Mouse (Mus musculus): ENCODE data around the gene Epha1. TPM values are rescaled to one million over a fixed set of nuclear protein-coding genes. Genes with fewer than 3 reads are reported as not detected.

Gene Epha1
- total and polyA plus RNA-seq, 3 experiments: 0.04 TPM; not detected in 2

GRCm38 (mm10) chr6:42324067-42324481 is 49.0 kb downstream of the Epha1 start:
- Histone ChIP-seq H3K9ac (ENCODE audit: control insufficient read depth, low read depth, low read length, poor library complexity, severe bottlenecking) (no peak overlapping the region), H3K4me3 (ENCODE audit: control insufficient read depth in 1 of 2, insufficient read depth in 1 of 2, low read depth in 2 of 2, low read length in 2 of 2) (no peak overlapping the region), H3K4me1 (ENCODE audit: control insufficient read depth in 1 of 2, insufficient read depth in 2 of 2, low read length in 2 of 2) (peaks cover 2 to 22% of the 10 kb centered on the region in 2 experiments), H3K27me3 (ENCODE audit: control insufficient read depth in 1 of 2, insufficient read depth in 2 of 2, low read length in 2 of 2) (peaks cover 0 to 1% of the 10 kb centered on the region in 2 experiments; a peak in 1 of 4 replicates), H3K79me2 (ENCODE audit: control insufficient read depth, insufficient read depth, low read length, poor library complexity) (no peaks in the 10 kb centered on the region), H3K9me3 (replicated peaks; ENCODE audit: insufficient read depth, low read length) (no peaks in the 10 kb centered on the region), H3K36me3 (ENCODE audit: control insufficient read depth in 1 of 2, insufficient read depth in 2 of 2, low read length in 2 of 2) (peaks cover 0 to 28% of the 10 kb centered on the region in 2 experiments; a peak in 2 of 4 replicates), H3K27ac (ENCODE audit: control insufficient read depth, low read depth, low read length) (no peak overlapping the region)
- TF ChIP-seq RCOR1 (IDR thresholded peaks at IDR 0.05; ENCODE audit: low read depth, low read length) (no peak), GABPA (IDR thresholded peaks at IDR 0.05; ENCODE audit: low read depth, low read length) (no peak), MXI1 (IDR thresholded peaks at IDR 0.05; ENCODE audit: low read depth, low read length) (no peak), CTCF (IDR thresholded peaks at IDR 0.05 in 2 of 3, conservative IDR thresholded peaks at IDR 0.05 in 1 of 3; ENCODE audit: control insufficient read depth in 1 of 3, insufficient read depth in 1 of 3, low read depth in 2 of 3, low read length in 3 of 3, poor library complexity in 1 of 3, severe bottlenecking in 1 of 3) (no peak), SIN3A (IDR thresholded peaks at IDR 0.05; ENCODE audit: low read length) (no peak), NELFE (IDR thresholded peaks at IDR 0.05; ENCODE audit: low read depth, low read length) (no peak), POLR2A (IDR thresholded peaks at IDR 0.05; ENCODE audit: control insufficient read depth in 1 of 2, insufficient read depth in 1 of 2, low read depth in 1 of 2, low read length in 2 of 2, poor library complexity in 1 of 2) (no peak), TAL1 (IDR thresholded peaks at IDR 0.05; ENCODE audit: low read length) (no peak), BHLHE40 (IDR thresholded peaks at IDR 0.05; ENCODE audit: borderline replicate concordance, low read depth, low read length) (no peak), POLR2AphosphoS5 (IDR thresholded peaks at IDR 0.05; ENCODE audit: borderline replicate concordance, low read depth, low read length) (no peak), ZNF384 (IDR thresholded peaks at IDR 0.05; ENCODE audit: low read depth, low read length) (no peak), UBTF (IDR thresholded peaks at IDR 0.05; ENCODE audit: borderline replicate concordance, insufficient read depth, low read depth, low read length) (no peak), NRF1 (IDR thresholded peaks at IDR 0.05; ENCODE audit: insufficient read depth, low read depth, low read length, poor library complexity, severe bottlenecking) (no peak), ZMIZ1 (IDR thresholded peaks at IDR 0.05; ENCODE audit: low read depth, low read length) (no peak), TBP (IDR thresholded peaks at IDR 0.05; ENCODE audit: low read depth, low read length) (no peak)
- DNase-seq (ENCODE audit: low read depth, low spot score): no peak

- TF ChIP-seq EP300 (IDR thresholded peaks at IDR 0.05; ENCODE audit: low read depth in 1 of 2, low read length in 2 of 2): no peak
- no peak for DNase-seq (ENCODE audit: low read depth, low spot score)
- Histone ChIP-seq H3K27ac (ENCODE audit: control insufficient read depth, low read depth, low read length) (no peak overlapping the region), H3K36me3 (ENCODE audit: control insufficient read depth in 1 of 2, insufficient read depth in 2 of 2, low read length in 2 of 2) (peaks cover 0 to 23% of the 10 kb centered on the region in 2 experiments; a peak in 2 of 4 replicates), H3K4me1 (ENCODE audit: control insufficient read depth in 1 of 2, insufficient read depth in 2 of 2, low read length in 2 of 2) (peaks cover 2 to 18% of the 10 kb centered on the region in 2 experiments; a peak in 3 of 4 replicates), H3K9ac (ENCODE audit: control insufficient read depth, low read depth, low read length, poor library complexity, severe bottlenecking) (no peak overlapping the region), H3K27me3 (ENCODE audit: control insufficient read depth in 1 of 2, insufficient read depth in 2 of 2, low read length in 2 of 2) (peaks cover 0 to 1% of the 10 kb centered on the region in 2 experiments; a peak in 1 of 4 replicates), H3K79me2 (ENCODE audit: control insufficient read depth, insufficient read depth, low read length, poor library complexity) (no peaks in the 10 kb centered on the region), H3K4me3 (ENCODE audit: control insufficient read depth in 1 of 2, insufficient read depth in 1 of 2, low read depth in 2 of 2, low read length in 2 of 2) (no peak overlapping the region), H3K9me3 (replicated peaks; ENCODE audit: insufficient read depth, low read length) (no peaks in the 10 kb centered on the region)
Measured at GRCm38 (mm10) chr6:42323371-42324066, 49.5 kb downstream of the Epha1 start.

All from MEL (cell line).